Mouse (Mus musculus) bone marrow, adult 2 months (tissue): ENCODE results near the gene Gm10799.

Source experiments
- CTCF ChIP-seq: fragments of 200-500 bp; IDR thresholded peaks from 2 replicates; pipeline ENCODE4 v1.5.1; 2011; ENCODE audit warnings: low read length, control low read depth; ENCODE audit not compliant: control insufficient read depth, insufficient read depth
- POLR2A ChIP-seq: fragments of 200-500 bp; IDR thresholded peaks from 2 replicates; pipeline ENCODE4 v1.6.1; 2011; ENCODE audit warnings: low read depth, mild to moderate bottlenecking, control low read depth, low read length, borderline replicate concordance; ENCODE audit not compliant: control insufficient read depth

DNA sequence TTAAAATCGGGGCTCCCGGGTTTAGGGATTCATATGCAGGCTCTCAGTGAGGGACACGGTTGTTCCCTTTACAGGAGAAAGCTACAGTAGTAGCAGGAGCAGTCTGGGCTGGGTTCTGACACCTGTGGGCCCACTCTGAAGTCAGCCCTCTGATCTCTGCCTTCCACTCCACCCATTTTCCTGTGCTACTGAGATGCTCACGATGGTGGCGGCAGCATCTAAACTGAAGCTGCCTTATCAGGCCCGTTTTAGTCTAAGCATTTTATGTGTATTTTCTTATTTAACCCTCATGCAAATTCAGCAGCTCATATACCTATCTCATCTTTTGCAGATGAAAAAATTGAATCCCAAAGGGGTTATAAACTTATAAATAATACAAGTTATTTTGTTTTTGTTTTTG lies 36.5 kb upstream of the Gm10799 start:
- TF ChIP-seq CTCF: no peak
- no peak for TF ChIP-seq POLR2A
